Mouse (Mus musculus) midbrain, postnatal 0 days (tissue): ENCODE results near the gene Pdzd2. TPM values are rescaled to one million over a fixed set of nuclear protein-coding genes. Genes with fewer than 3 reads are reported as not detected.

Source experiments
- ATAC-seq: fragments of 200-750 bp; cut with Nextera tagmentation; 2 replicates; pipeline ENCODE4 v1.8.0; 2017; ENCODE audit warnings: moderate number of reproducible peaks, mild to moderate bottlenecking, moderate TSS enrichment, moderate library complexity; ENCODE audit not compliant: low FRiP score
- DNase-seq: peaks from one replicate; pipeline ENCODE4 v3.0.0-alpha.2; 2015; ENCODE audit warnings: low spot score
- H3K27ac ChIP-seq: fragments of 300-500 bp; sonication (generic); 2 replicates; pipeline ENCODE4 v1.5.1; 2014; ENCODE audit warnings: low read depth, mild to moderate bottlenecking, low read length, mixed read lengths
- H3K27me3 ChIP-seq: fragments of 300-500 bp; sonication (generic); 2 replicates; pipeline ENCODE4 v1.6.1; 2014; ENCODE audit warnings: low read length, control low read depth, mixed read lengths; ENCODE audit not compliant: insufficient read depth
- H3K36me3 ChIP-seq: fragments of 300-500 bp; sonication (generic); 2 replicates; pipeline ENCODE4 v1.6.1; 2014; ENCODE audit warnings: low read length, control low read depth, mixed read lengths; ENCODE audit not compliant: insufficient read depth
- H3K4me1 ChIP-seq: fragments of 300-500 bp; sonication (generic); 2 replicates; pipeline ENCODE4 v1.6.1; 2014; ENCODE audit warnings: mild to moderate bottlenecking, control low read depth, antibody characterized with exemption, low read length, mixed read lengths; ENCODE audit not compliant: insufficient read depth
- H3K4me2 ChIP-seq: fragments of 300-500 bp; sonication (generic); 2 replicates; pipeline ENCODE4 v1.6.1; 2014; ENCODE audit warnings: low read depth, mild to moderate bottlenecking, low read length, mixed read lengths; ENCODE audit not compliant: poor library complexity, severe bottlenecking
- H3K4me3 ChIP-seq: fragments of 300-500 bp; sonication (generic); 2 replicates; pipeline ENCODE4 v1.5.1; 2014; ENCODE audit warnings: low read depth, mild to moderate bottlenecking, low read length, moderate library complexity
- H3K9ac ChIP-seq: fragments of 300-500 bp; sonication (generic); replicated peaks from 2 replicates; pipeline ENCODE4 v1.6.1; 2014; ENCODE audit warnings: mild to moderate bottlenecking, low read length, moderate library complexity, mixed read lengths; ENCODE audit not compliant: poor library complexity, severe bottlenecking
- H3K9me3 ChIP-seq: fragments of 300-500 bp; sonication (generic); 2 replicates; pipeline ENCODE4 v1.6.1; 2016; ENCODE audit warnings: low read length, control low read depth
- CTCF ChIP-seq: IDR thresholded peaks from 2 replicates; pipeline ENCODE4 v1.5.1; 2016; ENCODE audit warnings: antibody characterized with exemption, mild to moderate bottlenecking
- WGBS: fragments of 180-500 bp; shearing (Covaris S2); extraction: QIAGEN DNeasy Blood & Tissue Kit; methylation state at CpG from one replicate; pipeline ENCODE4 v1.1.7; 2014; 5-methylcytosine and 5-hydroxymethylcytosine counted together
- polyA plus RNA-seq: library from polyadenylated mRNA; unstranded; fragments of >200 nt; fragmentation: Nextera tagmentation; extraction: Ambion mirVana; gene quantifications from 2 replicates; pipeline ENCODE4 v1.2.1, GENCODE M21; 2015
- total RNA-seq: library from RNA; depleted of rRNA; stranded (reverse); fragments of >200 nt; gene quantifications from 2 replicates; pipeline ENCODE4 v1.2.3, GENCODE M21; 2014

The Pdzd2 gene
- total and polyA plus RNA-seq, 2 experiments from 2014 or later, result 15.8 to 29.8 TPM

DNA sequence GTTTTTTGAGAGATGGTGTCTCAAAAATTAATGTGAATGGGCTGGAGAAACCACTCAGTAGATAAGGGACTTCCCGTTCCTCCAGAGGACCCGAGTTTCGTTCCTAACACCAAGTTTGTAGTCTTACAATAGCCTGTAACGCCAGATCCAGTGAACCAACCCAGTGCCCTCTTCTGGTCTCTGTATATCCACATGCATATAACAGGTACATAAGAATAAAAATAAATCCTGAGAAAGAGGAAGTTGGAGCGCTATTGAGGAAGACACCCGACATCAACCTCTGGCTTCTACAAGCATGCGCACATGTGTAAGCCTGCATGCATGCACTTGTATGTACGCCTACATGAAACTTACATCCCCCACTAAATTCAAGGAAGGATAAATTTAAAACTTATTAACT, 318.8 kb downstream of the Pdzd2 start:
- no peak overlapping the region for H3K4me3 ChIP-seq
- no peaks in the 10 kb centered on the region for H3K9me3 ChIP-seq
- H3K4me1 ChIP-seq, result no peaks in the 10 kb centered on the region
- no peaks in the 10 kb centered on the region for H3K36me3 ChIP-seq
- H3K27me3 ChIP-seq, result no peaks in the 10 kb centered on the region
- DNase-seq, result no peak
- ATAC-seq, result no peak
- 95% methylated on average over 8 of the region's 8 CpGs for WGBS
- H3K9ac ChIP-seq, result no peak overlapping the region
- no peak overlapping the region for H3K27ac ChIP-seq
- no peak for TF ChIP-seq CTCF
- H3K4me2 ChIP-seq, result no peak overlapping the region

- ATAC-seq, result no peak
Measured at GRCm38 (mm10) chr15:12420376-12420775, 319.3 kb downstream of the Pdzd2 start.

DNA sequence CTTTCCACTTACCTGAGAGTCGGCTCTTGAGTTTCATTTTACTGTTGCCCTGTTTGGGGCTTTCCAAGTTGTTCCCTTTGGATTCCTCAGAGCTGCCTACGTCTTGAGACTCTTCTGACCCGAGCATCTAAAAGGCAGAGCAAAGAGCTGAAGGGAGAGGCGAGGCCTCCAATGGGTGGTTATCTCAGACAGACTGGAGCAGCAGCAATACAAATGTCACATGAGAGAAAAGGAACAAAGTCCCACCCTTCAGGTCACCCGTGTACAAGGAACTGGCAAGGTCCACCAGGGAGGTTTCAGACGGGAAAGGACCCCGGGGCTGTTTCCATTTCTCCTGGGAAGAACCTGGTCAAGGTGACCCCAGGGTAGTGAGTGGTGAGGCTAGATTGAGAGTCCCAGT, 320.3 kb downstream of the Pdzd2 start:
- Histone ChIP-seq H3K27me3 (no peaks in the 10 kb centered on the region), H3K36me3 (no peaks in the 10 kb centered on the region), H3K4me1 (no peaks in the 10 kb centered on the region), H3K27ac (no peak overlapping the region), H3K9me3 (no peaks in the 10 kb centered on the region), H3K4me3 (no peak overlapping the region), H3K4me2 (no peak overlapping the region), H3K9ac (no peak overlapping the region)
- no peak for DNase-seq
- no peak for ATAC-seq
- TF ChIP-seq CTCF, result no peak
- 82% methylated on average over 7 of the region's 7 CpGs for whole genome bisulfite sequencing

More at GRCm38 (mm10) chr15:12420376-12420775, 319.3 kb downstream of the Pdzd2 start:
- Histone ChIP-seq H3K4me1 (no peaks in the 10 kb centered on the region), H3K27ac (no peak overlapping the region), H3K36me3 (no peaks in the 10 kb centered on the region), H3K9me3 (no peaks in the 10 kb centered on the region), H3K4me2 (no peak overlapping the region), H3K27me3 (no peaks in the 10 kb centered on the region), H3K9ac (no peak overlapping the region), H3K4me3 (no peak overlapping the region)
- WGBS, result 90% methylated on average over 10 of the region's 10 CpGs
- no peak for DNase-seq
- no peak for TF ChIP-seq CTCF

DNA sequence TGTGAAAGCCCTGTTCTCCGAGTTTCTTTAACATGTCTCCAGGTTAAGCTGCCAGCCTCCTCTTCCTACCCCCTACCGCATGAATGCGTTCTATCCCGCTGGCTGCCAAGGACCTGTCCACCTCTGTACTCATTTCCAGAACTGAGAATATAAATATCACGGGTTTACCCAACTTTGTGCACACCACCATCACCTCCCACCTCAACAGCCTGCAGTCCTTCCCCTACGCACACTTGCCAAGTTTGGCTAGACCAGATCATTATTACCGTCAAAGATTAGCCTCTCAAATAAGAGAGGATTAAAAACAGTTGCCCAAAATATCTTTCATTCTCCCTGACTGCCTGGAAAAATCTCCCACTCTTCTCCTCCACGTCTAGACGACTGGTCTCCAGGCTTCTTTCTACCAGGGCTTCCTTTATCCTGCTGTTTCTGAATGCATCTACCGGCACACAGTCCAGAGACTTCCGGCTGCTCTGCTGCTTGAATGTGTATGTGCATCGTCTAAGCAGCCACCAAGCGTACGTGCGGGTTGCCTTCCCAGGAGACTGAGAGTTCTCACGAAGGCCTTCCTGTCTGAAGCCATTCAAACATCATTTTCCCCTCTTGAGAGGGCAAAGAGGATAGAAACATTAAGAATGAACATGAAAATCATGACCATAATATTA, 324.1 kb downstream of the Pdzd2 start:
- H3K4me2 ChIP-seq, result no peak overlapping the region
- WGBS, result 82% methylated on average over 16 of the region's 16 CpGs
- H3K9ac ChIP-seq, result no peak overlapping the region
- H3K4me1 ChIP-seq, result no peaks in the 10 kb centered on the region
- no peaks in the 10 kb centered on the region for H3K36me3 ChIP-seq
- no peak for TF ChIP-seq CTCF
- no peaks in the 10 kb centered on the region for H3K9me3 ChIP-seq
- no peak overlapping the region for H3K4me3 ChIP-seq
- DNase-seq (no peak), ATAC-seq (no peak)
- no peaks in the 10 kb centered on the region for H3K27me3 ChIP-seq
- H3K27ac ChIP-seq, result no peak overlapping the region

DNA sequence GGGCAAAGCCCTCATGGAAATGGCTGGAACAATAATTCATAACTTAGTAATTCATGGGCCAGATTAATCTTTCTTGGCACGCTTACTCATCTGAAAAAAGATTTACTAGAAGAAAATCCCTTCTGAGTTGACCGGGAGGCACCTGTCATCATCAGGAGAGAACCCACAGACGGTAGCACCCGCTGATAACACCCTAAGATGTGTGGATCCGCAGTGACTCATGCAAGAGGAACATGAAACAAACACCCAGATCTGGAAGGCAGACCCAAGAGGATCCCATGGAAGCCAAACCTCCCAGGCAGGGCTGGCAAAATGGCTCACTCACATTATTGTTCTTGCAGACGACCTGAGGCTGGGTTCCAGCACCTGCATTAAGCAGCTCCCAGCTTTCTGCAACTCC, 325.0 kb downstream of the Pdzd2 start:
- H3K4me2 ChIP-seq, result no peak overlapping the region
- H3K27me3 ChIP-seq, result no peaks in the 10 kb centered on the region
- H3K27ac ChIP-seq, result no peak overlapping the region
- H3K36me3 ChIP-seq, result no peaks in the 10 kb centered on the region
- 75% methylated on average over 6 of the region's 6 CpGs for WGBS
- H3K9me3 ChIP-seq, result no peaks in the 10 kb centered on the region
- no peak for DNase-seq
- no peak for ATAC-seq
- H3K9ac ChIP-seq, result no peak overlapping the region
- no peak for TF ChIP-seq CTCF
- H3K4me1 ChIP-seq, result no peaks in the 10 kb centered on the region
- H3K4me3 ChIP-seq, result no peak overlapping the region

GRCm38 (mm10) chr15:12408205-12408604, 331.5 kb downstream of the Pdzd2 start:
- no peak for ATAC-seq

More at GRCm38 (mm10) chr15:12408205-12408604, 331.5 kb downstream of the Pdzd2 start:
- no peak for TF ChIP-seq CTCF
- Histone ChIP-seq H3K9ac (no peak overlapping the region), H3K4me3 (no peak overlapping the region), H3K9me3 (no peaks in the 10 kb centered on the region), H3K4me1 (no peaks in the 10 kb centered on the region), H3K27me3 (no peaks in the 10 kb centered on the region), H3K27ac (no peak overlapping the region), H3K4me2 (no peak overlapping the region), H3K36me3 (no peaks in the 10 kb centered on the region)
- 69% methylated on average over 8 of the region's 8 CpGs for WGBS
- peak; percentile 43 for DNase-seq
